Mouse (Mus musculus): ENCODE results near the gene Nuak2. TPM values are rescaled to one million over a fixed set of nuclear protein-coding genes. Genes with fewer than 3 reads are reported as not detected.
"Not testable (repeated sequence)": the region's sequence is repeated elsewhere in the genome, so short reads cannot be mapped to it uniquely, and the experiment has no call there.

The Nuak2 gene
- polyA plus RNA-seq (2014; fragmentation: Nextera tagmentation; extraction: Ambion mirVana) = 100 and 105 TPM in 2 replicates

- peak within 1 kb of the TSS; percentile 98 for H3K27ac ChIP-seq (ENCODE audit: low read depth, low read length)
- 0% methylated on average over 67 of the region's 67 CpGs for WGBS
- H3K27me3 ChIP-seq (ENCODE audit: control insufficient read depth, insufficient read depth, low read length) = no peaks in the 10 kb centered on the region
- H3K36me3 ChIP-seq (ENCODE audit: control insufficient read depth, insufficient read depth, low read length) = peaks cover 6% of the 10 kb centered on the region
- peak within 1 kb of the TSS; percentile 94 for H3K9ac ChIP-seq (ENCODE audit: low read length)
- peak; percentile 90 for ATAC-seq (ENCODE audit: low FRiP score)
- peak; percentile 98 for DNase-seq (ENCODE audit: low spot score, missing footprints)
- peak within 1 kb of the TSS; percentile 77 for H3K4me2 ChIP-seq
- peak within 1 kb of the TSS; percentile 89 for H3K4me3 ChIP-seq (ENCODE audit: low read depth, low read length)
- H3K9me3 ChIP-seq (ENCODE audit: control insufficient read depth, low read length) = no peaks in the 10 kb centered on the region
- peaks cover 39% of the 10 kb centered on the region for H3K4me1 ChIP-seq (ENCODE audit: control insufficient read depth, insufficient read depth, low read length)
These were observed at the start of gene Nuak2 for GRCm38 (mm10) chr1:132315889-132316624. TSS of gene Nuak2 (plus strand) at chr1:132316126.

- 70% methylated on average over 8 of the region's 8 CpGs for WGBS
- H3K4me3 ChIP-seq (ENCODE audit: low read depth, low read length) = no peak overlapping the region
- ATAC-seq (ENCODE audit: low FRiP score) (no peak), DNase-seq (ENCODE audit: low spot score, missing footprints) (no peak)
- H3K4me2 ChIP-seq = no peak overlapping the region
- peaks cover 6% of the 10 kb centered on the region; the same call in 1 of the 2 replicates for H3K4me1 ChIP-seq (ENCODE audit: control insufficient read depth, insufficient read depth, low read length)
- no peaks in the 10 kb centered on the region for H3K27me3 ChIP-seq (ENCODE audit: control insufficient read depth, insufficient read depth, low read length)
- no peaks in the 10 kb centered on the region for H3K36me3 ChIP-seq (ENCODE audit: control insufficient read depth, insufficient read depth, low read length)
- H3K9me3 ChIP-seq (ENCODE audit: control insufficient read depth, low read length) = no peaks in the 10 kb centered on the region
- no peak overlapping the region for H3K27ac ChIP-seq (ENCODE audit: low read depth, low read length)
- H3K9ac ChIP-seq (ENCODE audit: low read length) = no peak overlapping the region
These were observed 49.0 kb upstream of the Nuak2 start for GRCm38 (mm10) chr1:132266791-132267557.

GRCm38 (mm10) chr1:132267959-132268358, 48.0 kb upstream of the Nuak2 start:
- no peak for ATAC-seq (ENCODE audit: low FRiP score)
- no peak for DNase-seq (ENCODE audit: low spot score, missing footprints)
- H3K4me2 ChIP-seq = no peak overlapping the region

GRCm38 (mm10) chr1:132268418-132269060, 47.4 kb upstream of the Nuak2 start:
- no peak for DNase-seq (ENCODE audit: low spot score, missing footprints)
- no peak overlapping the region for H3K27ac ChIP-seq (ENCODE audit: low read depth, low read length)
- H3K9ac ChIP-seq (ENCODE audit: low read length) = no peak overlapping the region
- ATAC-seq (ENCODE audit: low FRiP score) = no peak
- no peaks in the 10 kb centered on the region for H3K9me3 ChIP-seq (ENCODE audit: control insufficient read depth, low read length)
- H3K4me2 ChIP-seq = no peak overlapping the region
- H3K36me3 ChIP-seq (ENCODE audit: control insufficient read depth, insufficient read depth, low read length) = no peaks in the 10 kb centered on the region
- H3K27me3 ChIP-seq (ENCODE audit: control insufficient read depth, insufficient read depth, low read length) = no peaks in the 10 kb centered on the region
- WGBS = 69% methylated on average over 7 of the region's 7 CpGs
- H3K4me3 ChIP-seq (ENCODE audit: low read depth, low read length) = no peak overlapping the region
- peaks cover 6% of the 10 kb centered on the region; the same call in 1 of the 2 replicates for H3K4me1 ChIP-seq (ENCODE audit: control insufficient read depth, insufficient read depth, low read length)

More at GRCm38 (mm10) chr1:132267959-132268358, 48.0 kb upstream of the Nuak2 start:
- H3K27me3 ChIP-seq (ENCODE audit: control insufficient read depth, insufficient read depth, low read length) = no peaks in the 10 kb centered on the region
- 74% methylated on average over 2 of the region's 2 CpGs for WGBS
- no peak overlapping the region for H3K4me3 ChIP-seq (ENCODE audit: low read depth, low read length)
- peaks cover 6% of the 10 kb centered on the region; the same call in 1 of the 2 replicates for H3K4me1 ChIP-seq (ENCODE audit: control insufficient read depth, insufficient read depth, low read length)
- H3K9ac ChIP-seq (ENCODE audit: low read length) = no peak overlapping the region
- H3K27ac ChIP-seq (ENCODE audit: low read depth, low read length) = no peak overlapping the region
- no peaks in the 10 kb centered on the region for H3K9me3 ChIP-seq (ENCODE audit: control insufficient read depth, low read length)
- H3K36me3 ChIP-seq (ENCODE audit: control insufficient read depth, insufficient read depth, low read length) = no peaks in the 10 kb centered on the region

GRCm38 (mm10) chr1:132271237-132271636, 44.7 kb upstream of the Nuak2 start:
- Histone ChIP-seq H3K27me3 (ENCODE audit: control insufficient read depth, insufficient read depth, low read length) (no peaks in the 10 kb centered on the region), H3K4me1 (ENCODE audit: control insufficient read depth, insufficient read depth, low read length) (0 out of 2 replicates have a peak, but pooled peaks cover 2% of the 10 kb centered on the region), H3K9ac (ENCODE audit: low read length) (no peak overlapping the region), H3K36me3 (ENCODE audit: control insufficient read depth, insufficient read depth, low read length) (no peaks in the 10 kb centered on the region), H3K4me3 (ENCODE audit: low read depth, low read length) (no peak overlapping the region), H3K9me3 (ENCODE audit: control insufficient read depth, low read length) (no peaks in the 10 kb centered on the region), H3K4me2 (no peak overlapping the region), H3K27ac (ENCODE audit: low read depth, low read length) (no peak overlapping the region)
- DNase-seq (ENCODE audit: low spot score, missing footprints) (no peak), ATAC-seq (ENCODE audit: low FRiP score) (no peak)
- 70% methylated on average over 3 of the region's 3 CpGs for WGBS

GRCm38 (mm10) chr1:132276694-132277093, 39.2 kb upstream of the Nuak2 start:
- 79% methylated on average over 3 of the region's 3 CpGs for WGBS
- Histone ChIP-seq H3K4me1 (ENCODE audit: control insufficient read depth, insufficient read depth, low read length) (peaks cover 4% of the 10 kb centered on the region), H3K4me3 (ENCODE audit: low read depth, low read length) (no peak overlapping the region), H3K27me3 (ENCODE audit: control insufficient read depth, insufficient read depth, low read length) (no peaks in the 10 kb centered on the region), H3K27ac (ENCODE audit: low read depth, low read length) (no peak overlapping the region), H3K4me2 (no peak overlapping the region), H3K9ac (ENCODE audit: low read length) (no peak overlapping the region), H3K9me3 (ENCODE audit: control insufficient read depth, low read length) (no peaks in the 10 kb centered on the region), H3K36me3 (ENCODE audit: control insufficient read depth, insufficient read depth, low read length) (no peaks in the 10 kb centered on the region)
- ATAC-seq (ENCODE audit: low FRiP score) = no peak
- no peak for DNase-seq (ENCODE audit: low spot score, missing footprints)

- H3K27ac ChIP-seq (ENCODE audit: low read depth, low read length) = no peak overlapping the region
- no peak for DNase-seq (ENCODE audit: low spot score, missing footprints)
- H3K9me3 ChIP-seq (ENCODE audit: control insufficient read depth, low read length) = no peaks in the 10 kb centered on the region
- no peak overlapping the region for H3K4me3 ChIP-seq (ENCODE audit: low read depth, low read length)
- no peak overlapping the region for H3K4me2 ChIP-seq
- H3K4me1 ChIP-seq (ENCODE audit: control insufficient read depth, insufficient read depth, low read length) = peaks cover 8% of the 10 kb centered on the region
- 74% methylated on average over 6 of the region's 6 CpGs for WGBS
- no peak; the same call in 1 of the 2 replicates for ATAC-seq (ENCODE audit: low FRiP score)
- no peaks in the 10 kb centered on the region for H3K27me3 ChIP-seq (ENCODE audit: control insufficient read depth, insufficient read depth, low read length)
- no peak overlapping the region for H3K9ac ChIP-seq (ENCODE audit: low read length)
- H3K36me3 ChIP-seq (ENCODE audit: control insufficient read depth, insufficient read depth, low read length) = no peaks in the 10 kb centered on the region
These were observed 38.8 kb upstream of the Nuak2 start for GRCm38 (mm10) chr1:132277124-132277523.

GRCm38 (mm10) chr1:132280636-132281035, 35.3 kb upstream of the Nuak2 start:
- not testable (repeated sequence) for H3K4me3 ChIP-seq (ENCODE audit: low read depth, low read length); ATAC-seq (ENCODE audit: low FRiP score); H3K9me3 ChIP-seq (ENCODE audit: control insufficient read depth, low read length); H3K27me3 ChIP-seq (ENCODE audit: control insufficient read depth, insufficient read depth, low read length); H3K27ac ChIP-seq (ENCODE audit: low read depth, low read length); H3K4me2 ChIP-seq; DNase-seq (ENCODE audit: low spot score, missing footprints); H3K9ac ChIP-seq (ENCODE audit: low read length); H3K36me3 ChIP-seq (ENCODE audit: control insufficient read depth, insufficient read depth, low read length)
- H3K4me1 ChIP-seq (ENCODE audit: control insufficient read depth, insufficient read depth, low read length) = peaks cover 20% of the 10 kb centered on the region
- 71% methylated on average over 6 of the region's 6 CpGs for WGBS
